Mouse (Mus musculus) MEL (cell line): Measurements from ENCODE around the gene Pygo1. TPM values are rescaled to one million over a fixed set of nuclear protein-coding genes. Genes with fewer than 3 reads are reported as not detected.

Source experiments
- DNase-seq: peaks from one replicate; pipeline ENCODE4 v3.0.0; 2011; ENCODE audit warnings: low read depth, low spot score
- H3K27ac ChIP-seq: 2 replicates; pipeline ENCODE4 v1.5.1; 2012; ENCODE audit warnings: low read depth, mild to moderate bottlenecking, control low read depth, low read length, moderate library complexity; ENCODE audit not compliant: control insufficient read depth
- H3K27me3 ChIP-seq, 2 experiments: fragments of 150-350 bp in 1 of 2; sonication (generic) in 1 of 2; 2 replicates each; pipeline ENCODE4 v1.6.1; 2012; ENCODE audit warnings: low read length in 2 of 2, mild to moderate bottlenecking in 2 of 2, improper control_type of control experiment in 1 of 2, moderate library complexity in 1 of 2; ENCODE audit not compliant: insufficient read depth in 2 of 2, control insufficient read depth in 1 of 2
- H3K36me3 ChIP-seq, 2 experiments: 2 replicates each; pipeline ENCODE4 v1.6.1; 2012 to 2014; ENCODE audit warnings: low read length in 2 of 2, improper control_type of control experiment in 1 of 2, inconsistent platforms in 1 of 2, mild to moderate bottlenecking in 1 of 2; ENCODE audit not compliant: insufficient read depth in 2 of 2, control insufficient read depth in 1 of 2
- H3K4me1 ChIP-seq, 2 experiments: fragments of 150-350 bp in 1 of 2; sonication (generic) in 1 of 2; 2 replicates each; pipeline ENCODE4 v1.6.1; 2012; ENCODE audit warnings: low read length in 2 of 2, improper control_type of control experiment in 1 of 2, mild to moderate bottlenecking in 1 of 2; ENCODE audit not compliant: insufficient read depth in 2 of 2, control insufficient read depth in 1 of 2
- H3K4me3 ChIP-seq, 2 experiments: fragments of 150-350 bp in 1 of 2; sonication (generic) in 1 of 2; 2 replicates each; pipeline ENCODE4 v1.5.1; 2012; ENCODE audit warnings: low read depth in 2 of 2, low read length in 2 of 2, mild to moderate bottlenecking in 2 of 2, moderate library complexity in 2 of 2, control low read depth in 1 of 2, improper control_type of control experiment in 1 of 2; ENCODE audit not compliant: control insufficient read depth in 1 of 2, insufficient read depth in 1 of 2
- H3K79me2 ChIP-seq: 2 replicates; pipeline ENCODE4 v1.6.1; 2012; ENCODE audit warnings: mild to moderate bottlenecking, low read length, moderate library complexity; ENCODE audit not compliant: control insufficient read depth, poor library complexity, insufficient read depth
- H3K9ac ChIP-seq: 2 replicates; pipeline ENCODE4 v1.6.1; 2012; ENCODE audit warnings: low read depth, mild to moderate bottlenecking, control low read depth, low read length, moderate library complexity; ENCODE audit not compliant: control insufficient read depth, poor library complexity, severe bottlenecking
- H3K9me3 ChIP-seq: fragments of 150-350 bp; sonication (generic); replicated peaks from 2 replicates; pipeline ENCODE4 v1.6.1; 2012; ENCODE audit warnings: mild to moderate bottlenecking, low read length, improper control_type of control experiment, moderate library complexity; ENCODE audit not compliant: insufficient read depth
- BHLHE40 ChIP-seq: IDR thresholded peaks from 2 replicates; pipeline ENCODE4 v1.6.1; 2012; ENCODE audit warnings: low read depth, mild to moderate bottlenecking, inconsistent platforms, low read length, improper control_type of control experiment, borderline replicate concordance
- CHD2 ChIP-seq: IDR thresholded peaks from 2 replicates; pipeline ENCODE4 v1.6.1; 2011; ENCODE audit warnings: low read length, improper control_type of control experiment
- EP300 ChIP-seq, 2 experiments: IDR thresholded peaks; 2 replicates each; pipeline ENCODE4 v1.6.1; 2011; ENCODE audit warnings: improper control_type of control experiment in 2 of 2, low read length in 2 of 2, low read depth in 1 of 2, mild to moderate bottlenecking in 1 of 2
- ETS1 ChIP-seq: IDR thresholded peaks from 2 replicates; pipeline ENCODE4 v1.6.1; 2012; ENCODE audit warnings: low read depth, mild to moderate bottlenecking, inconsistent platforms, low read length, improper control_type of control experiment, moderate library complexity
- GATA1 ChIP-seq: IDR thresholded peaks from 2 replicates; pipeline ENCODE4 v1.6.1; 2011; ENCODE audit warnings: low read depth, low read length, improper control_type of control experiment
- KAT2A ChIP-seq: conservative IDR thresholded peaks from 2 replicates; pipeline ENCODE4 v1.6.1; 2012; ENCODE audit warnings: low read depth, low read length, improper control_type of control experiment, inconsistent platforms
- MAZ ChIP-seq: IDR thresholded peaks from 2 replicates; pipeline ENCODE4 v1.6.1; 2012; ENCODE audit warnings: low read depth, mild to moderate bottlenecking, inconsistent platforms, low read length, improper control_type of control experiment
- MEF2A ChIP-seq: IDR thresholded peaks from 2 replicates; pipeline ENCODE4 v1.6.1; 2014; ENCODE audit warnings: low read depth, mild to moderate bottlenecking, inconsistent platforms, low read length, improper control_type of control experiment; ENCODE audit not compliant: poor library complexity, insufficient replicate concordance, severe bottlenecking; ENCODE audit errors: extremely low read depth
- MXI1 ChIP-seq: IDR thresholded peaks from 2 replicates; pipeline ENCODE4 v1.6.1; 2011; ENCODE audit warnings: mild to moderate bottlenecking, low read depth, low read length, improper control_type of control experiment
- MYB ChIP-seq: IDR thresholded peaks from 2 replicates; pipeline ENCODE4 v1.6.1; 2011; ENCODE audit warnings: mild to moderate bottlenecking, low read depth, low read length, improper control_type of control experiment
- MYC ChIP-seq: IDR thresholded peaks from 2 replicates; pipeline ENCODE4 v1.6.1; 2011; ENCODE audit warnings: low read depth, mild to moderate bottlenecking, low read length, improper control_type of control experiment, moderate library complexity
- NRF1 ChIP-seq: IDR thresholded peaks from 2 replicates; pipeline ENCODE4 v1.6.1; 2014; ENCODE audit warnings: low read depth, mild to moderate bottlenecking, inconsistent platforms, low read length, improper control_type of control experiment, moderate library complexity; ENCODE audit not compliant: poor library complexity, insufficient read depth, severe bottlenecking
- POLR2A ChIP-seq, 2 experiments: IDR thresholded peaks; 2 replicates each; pipeline ENCODE4 v1.6.1; 2011 to 2012; ENCODE audit warnings: low read length in 2 of 2, mild to moderate bottlenecking in 2 of 2, control low read depth in 1 of 2, improper control_type of control experiment in 1 of 2, low read depth in 1 of 2, moderate library complexity in 1 of 2; ENCODE audit not compliant: control insufficient read depth in 1 of 2, insufficient read depth in 1 of 2, poor library complexity in 1 of 2
- RAD21 ChIP-seq: IDR thresholded peaks from 2 replicates; pipeline ENCODE4 v1.6.1; 2011; ENCODE audit warnings: mild to moderate bottlenecking, low read depth, low read length, improper control_type of control experiment
- RCOR1 ChIP-seq: IDR thresholded peaks from 2 replicates; pipeline ENCODE4 v1.6.1; 2012; ENCODE audit warnings: low read depth, mild to moderate bottlenecking, inconsistent platforms, low read length, improper control_type of control experiment
- SMC3 ChIP-seq: IDR thresholded peaks from 2 replicates; pipeline ENCODE4 v1.6.1; 2011; ENCODE audit warnings: low read depth, low read length, improper control_type of control experiment
- TBP ChIP-seq: IDR thresholded peaks from 2 replicates; pipeline ENCODE4 v1.8.0; 2011; ENCODE audit warnings: low read depth, low read length, improper control_type of control experiment
- UBTF ChIP-seq: IDR thresholded peaks from 2 replicates; pipeline ENCODE4 v1.6.1; 2012; ENCODE audit warnings: low read depth, mild to moderate bottlenecking, inconsistent platforms, low read length, improper control_type of control experiment, moderate library complexity, borderline replicate concordance; ENCODE audit not compliant: insufficient read depth
- USF1 ChIP-seq: IDR thresholded peaks from 2 replicates; pipeline ENCODE4 v1.6.1; 2014; ENCODE audit warnings: low read depth, mild to moderate bottlenecking, inconsistent platforms, low read length, improper control_type of control experiment, moderate library complexity
- USF2 ChIP-seq, 2 experiments: IDR thresholded peaks; 2 replicates each; pipeline ENCODE4 v1.6.1; 2011 to 2012; ENCODE audit warnings: improper control_type of control experiment in 2 of 2, low read length in 2 of 2, borderline replicate concordance in 1 of 2, inconsistent platforms in 1 of 2, low read depth in 1 of 2, mild to moderate bottlenecking in 1 of 2; ENCODE audit not compliant: insufficient read depth in 1 of 2
- ZKSCAN1 ChIP-seq: IDR thresholded peaks from 2 replicates; pipeline ENCODE4 v1.6.1; 2012; ENCODE audit warnings: low read depth, mild to moderate bottlenecking, inconsistent platforms, low read length, improper control_type of control experiment, moderate library complexity
- ZMIZ1 ChIP-seq: IDR thresholded peaks from 2 replicates; pipeline ENCODE4 v1.6.1; 2012; ENCODE audit warnings: low read depth, mild to moderate bottlenecking, inconsistent platforms, low read length, improper control_type of control experiment, moderate library complexity
- ZNF384 ChIP-seq: IDR thresholded peaks from 2 replicates; pipeline ENCODE4 v1.6.1; 2012; ENCODE audit warnings: low read depth, mild to moderate bottlenecking, inconsistent platforms, low read length, improper control_type of control experiment
- polyA plus RNA-seq, 2 experiments: library from polyadenylated mRNA; stranded (reverse) in 1 of 2; unstranded in 1 of 2; fragments of >175 nt in 1 of 2; fragments of >200 nt in 1 of 2; gene quantifications; 2 replicates each; pipeline versions ENCODE4 v1.2.1 to v1.2.4; 2012; ENCODE audit warnings: low replicate concordance in 2 of 2, low read depth in 1 of 2; ENCODE audit not compliant: insufficient read length in 2 of 2, insufficient read depth in 1 of 2, missing spikeins in 1 of 2
- total RNA-seq: library from RNA; depleted of rRNA; stranded (reverse); fragments of 300-350 nt; gene quantifications from 2 replicates; pipeline ENCODE4 v1.2.3, GENCODE M21; 2012

The Pygo1 gene
- total and polyA plus RNA-seq, 3 experiments: not detected

- no peak for TF ChIP-seq NRF1
- no peak for TF ChIP-seq USF1
- TF ChIP-seq RAD21: no peak
- TF ChIP-seq ZNF384: no peak
- TF ChIP-seq CHD2: no peak
- peak; percentile 90 to 92 for TF ChIP-seq EP300 (IDR thresholded peaks at IDR 0.05; ENCODE audit: low read depth in 1 of 2, low read length in 2 of 2)
- TF ChIP-seq KAT2A: no peak
- TF ChIP-seq MEF2A: no peak
- no peak for TF ChIP-seq ZKSCAN1
- TF ChIP-seq RCOR1: peak; percentile 72
- peak; percentile 62; the same call in 1 of the 2 replicates for TF ChIP-seq ETS1
- no peak for TF ChIP-seq MYB
- TF ChIP-seq ZMIZ1: no peak
- TF ChIP-seq BHLHE40: 0 out of 2 replicates have a peak, but pooled peaks have one; percentile 21
- TF ChIP-seq MAZ: no peak
- TF ChIP-seq UBTF: no peak
- no peak for TF ChIP-seq USF2 (IDR thresholded peaks at IDR 0.05; ENCODE audit: borderline replicate concordance in 1 of 2, insufficient read depth in 1 of 2, low read depth in 1 of 2, low read length in 2 of 2)
- no peak; the same call in 1 of the 2 replicates for TF ChIP-seq SMC3
- TF ChIP-seq, all 39 proteins: peak for 12
Measured at GRCm38 (mm10) chr9:72902611-72903010, 22.8 kb upstream of the Pygo1 start (continued).

DNA sequence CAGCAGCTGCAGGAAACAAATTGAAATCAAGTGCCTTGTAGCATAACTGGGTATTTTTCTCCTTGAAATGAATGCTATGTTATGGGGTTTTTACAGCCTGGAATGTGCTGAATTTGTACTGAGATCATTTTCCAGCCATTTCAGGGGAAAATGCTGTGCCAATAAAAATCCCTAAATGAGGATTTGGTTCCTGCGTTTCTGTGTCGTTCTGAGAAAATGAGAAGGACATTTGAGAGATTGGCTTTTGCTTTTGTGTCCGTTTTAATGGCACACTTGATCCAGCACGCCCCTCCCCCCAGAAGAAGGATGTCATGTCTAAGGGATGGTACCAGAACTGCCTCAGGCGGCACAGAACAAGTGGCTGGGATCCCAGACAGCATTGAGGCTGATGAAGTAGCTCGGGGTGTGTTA is 18.7 kb upstream of the Pygo1 start:
- Histone ChIP-seq H3K9me3 (no peaks in the 10 kb centered on the region), H3K4me3 (no peak overlapping the region)

More for the DNA sequence above, 18.7 kb upstream of the Pygo1 start:
- TF ChIP-seq ZMIZ1: no peak
- no peak for TF ChIP-seq UBTF
- no peak for TF ChIP-seq POLR2A (IDR thresholded peaks at IDR 0.05; ENCODE audit: control insufficient read depth in 1 of 2, insufficient read depth in 1 of 2, low read depth in 1 of 2, low read length in 2 of 2, poor library complexity in 1 of 2)
- TF ChIP-seq SMC3: no peak
- no peak for TF ChIP-seq TBP
- no peak for TF ChIP-seq MYB
- no peak for TF ChIP-seq MXI1
- TF ChIP-seq MYC: no peak
- TF ChIP-seq GATA1: no peak
- no peak for TF ChIP-seq ETS1
- no peak for TF ChIP-seq USF1
- no peak for DNase-seq
- H3K27me3 ChIP-seq: no peaks in the 10 kb centered on the region; a peak in 1 of 4 replicates
- H3K27ac ChIP-seq: no peak overlapping the region
- H3K79me2 ChIP-seq: no peaks in the 10 kb centered on the region
- H3K9ac ChIP-seq: no peak overlapping the region
- H3K4me1 ChIP-seq: peaks cover 2 to 11% of the 10 kb centered on the region in 2 experiments
- H3K36me3 ChIP-seq: peaks cover 0 to 14% of the 10 kb centered on the region in 2 experiments; a peak in 2 of 4 replicates
